Mouse (Mus musculus) left cerebral cortex, adult 18-20 months (tissue): ENCODE measurements around the gene Oscar. TPM values are rescaled to one million over a fixed set of nuclear protein-coding genes. Genes with fewer than 3 reads are reported as not detected.

Experiments
- DNase-seq, 2 experiments: peaks; one replicate each; pipeline ENCODE4 v3.0.0; 2021 to 2022; ENCODE audit warnings: low spot score in 2 of 2, mixed read lengths in 1 of 2
- microRNA-seq, 2 experiments: library from miRNA; unstranded; fragments of <30 nt; microRNA quantifications; one replicate each; pipeline ENCODE4 v1.2.0; 2021
- total RNA-seq, 2 experiments: library from RNA; stranded (reverse); gene quantifications; 2 replicates each; pipeline ENCODE4 v1.2.3; 2021

The Oscar gene
- total RNA-seq, 2 experiments from 2014 or later: 0.87 to 1.1 TPM

DNA sequence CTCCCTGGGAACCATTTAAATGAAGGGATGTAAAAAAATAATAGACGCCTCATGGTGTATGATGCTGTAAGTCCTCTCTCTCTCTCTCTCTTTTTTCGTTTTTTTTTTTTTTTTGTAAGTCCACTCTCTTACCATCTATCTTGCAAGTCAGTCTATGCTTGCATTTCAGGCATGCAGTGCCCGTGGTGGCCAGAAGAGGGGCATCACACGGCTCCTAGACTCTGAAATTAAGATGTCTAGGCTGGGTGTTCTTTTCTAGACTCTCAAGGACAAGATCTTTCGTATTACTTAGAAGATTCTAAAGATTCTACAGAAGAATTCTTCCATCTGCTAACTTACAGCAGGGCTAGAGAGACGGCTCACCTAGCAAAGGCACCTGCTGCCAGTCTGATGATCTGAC, 46.2 kb downstream of the Oscar start:
- DNase-seq: no peak

GRCm38 (mm10) chr7:3567336-3567735, 48.6 kb downstream of the Oscar start:
- no peak for DNase-seq

Small RNA genes lying within 50 kb of the gene (microRNA-seq; reads per million reads assigned to microRNA genes)
- gene Gm25100 (0 reads per million in 2 experiments), gene Mir3572 (4.2 to 10.7 reads per million in 2 experiments)

Other genes with a start within 250 kb of the Oscar start
- 100 to 1,000 TPM; 166 TPM for gene Cacng8, start 225.5 kb downstream of the Oscar start, total RNA-seq
- 1 to 10 TPM; 1.0 to 1.9 TPM for gene Cacng6, start 192.0 kb downstream of the Oscar start, total RNA-seq
- gene Tarm1, start 113.5 kb downstream of the Oscar start, total RNA-seq: not detected
- 100 to 1,000 TPM; 543 to 558 TPM for gene Ndufa3, start 1.2 kb upstream of the Oscar start, total RNA-seq
- gene Tfpt, start 13.8 kb upstream of the Oscar start, total RNA-seq: 10 to 100 TPM; 37.0 to 39.4 TPM
- 10 to 100 TPM; 53.0 to 55.2 TPM for gene Prpf31, start 13.8 kb upstream of the Oscar start, total RNA-seq
- 10 to 100 TPM; 48.4 to 59.5 TPM for gene Cnot3, start 29.1 kb upstream of the Oscar start, total RNA-seq
- 1 to 10 TPM; 6.7 to 6.8 TPM for gene Leng1, start 49.7 kb upstream of the Oscar start, total RNA-seq
- 10 to 100 TPM in 1 of 2 experiments, 1 to 10 TPM in 1; 7.9 to 10.8 TPM for gene Tmc4, start 61.4 kb upstream of the Oscar start, total RNA-seq
- 10 to 100 TPM; 78.5 to 90.0 TPM for gene Tsen34, start 76.7 kb upstream of the Oscar start, total RNA-seq
- gene Mboat7, start 77.4 kb upstream of the Oscar start, total RNA-seq: 100 to 1,000 TPM; 226 to 235 TPM
- gene Rps9, start 87.8 kb upstream of the Oscar start, total RNA-seq: 100 to 1,000 TPM; 337 to 359 TPM
- under 1 TPM; 0.21 to 0.37 TPM for gene Pirb, start 104.2 kb upstream of the Oscar start, total RNA-seq
- gene Gm15448, start 209.5 kb upstream of the Oscar start, total RNA-seq: not detected
- gene Pira2, start 228.9 kb upstream of the Oscar start, total RNA-seq: under 1 TPM in 1 of 2 experiments, not detected in 1; 0.16 TPM